Mouse (Mus musculus): ENCODE data around the gene Maml1.

Gene Maml1

DNA sequence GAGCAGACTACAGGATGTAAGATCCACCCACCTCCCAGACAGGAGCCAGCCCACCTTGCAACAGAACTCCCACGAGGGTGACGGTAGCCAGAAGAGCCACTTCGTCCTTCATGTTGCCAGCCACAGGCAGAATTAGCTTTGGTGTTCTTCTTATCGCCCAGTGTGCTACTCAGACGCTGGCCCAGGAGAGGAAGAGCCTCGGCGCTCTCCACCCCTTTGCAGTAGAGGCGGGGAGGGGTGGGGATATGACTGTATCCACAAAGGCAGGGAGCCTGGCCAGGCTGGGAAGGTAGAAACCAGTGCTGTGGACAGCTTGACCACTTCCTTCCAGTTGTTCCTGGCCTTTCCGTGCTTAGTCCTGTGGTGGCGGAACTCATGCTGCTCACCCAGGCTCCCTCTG is 53.8 kb downstream of the Maml1 start, which contains the start of gene Ltc4s:
TSS of gene Ltc4s (minus strand) at position 293 of the 400 bp plus-strand sequence.
- DNase-seq: no peak

DNA sequence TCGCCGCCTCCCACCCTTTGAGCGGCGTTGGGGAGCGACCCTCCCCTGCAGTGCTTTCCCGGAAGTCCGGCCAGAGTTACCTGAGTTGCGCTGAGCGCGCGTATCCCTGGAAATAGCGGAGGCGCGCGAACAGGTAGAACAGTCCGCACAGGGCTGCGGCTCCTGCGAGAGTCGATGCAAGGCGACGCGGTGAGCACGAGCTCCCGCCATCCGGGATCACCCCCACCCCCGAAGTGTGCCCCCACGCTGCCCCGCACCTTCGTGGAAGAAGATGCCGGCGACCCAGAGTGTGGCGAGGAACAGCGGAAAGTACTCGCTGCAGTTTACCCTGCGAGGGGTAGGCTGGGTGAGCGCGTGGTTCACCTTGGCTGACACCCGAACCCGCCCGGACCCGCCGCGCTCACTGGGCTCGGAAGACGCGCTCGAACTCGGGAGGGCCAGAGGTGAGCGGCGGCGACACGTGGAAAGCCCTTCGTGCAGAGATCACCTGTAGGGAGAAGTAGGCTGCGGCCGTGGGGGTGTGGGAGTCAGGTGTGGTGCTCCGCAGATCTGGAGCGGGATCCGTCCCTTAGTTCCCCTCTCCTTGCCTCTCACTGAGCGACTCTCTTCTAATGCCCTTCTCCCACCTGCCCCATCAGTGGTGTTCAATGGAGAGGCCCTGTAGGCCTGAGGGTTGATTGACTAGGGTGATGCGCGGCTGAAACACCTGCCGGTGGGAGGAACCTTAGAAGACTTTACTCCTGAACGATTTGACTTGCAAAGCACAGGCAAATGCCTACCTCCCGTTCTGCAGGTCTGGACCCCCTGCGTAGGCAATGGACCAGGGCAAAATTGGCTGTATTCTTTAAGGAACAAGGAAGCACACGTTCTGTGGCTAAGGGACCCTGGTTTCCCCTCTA is 54.9 kb downstream of the Maml1 start:
- peak in 1 of 2 experiments; percentile 19 for DNase-seq

DNA sequence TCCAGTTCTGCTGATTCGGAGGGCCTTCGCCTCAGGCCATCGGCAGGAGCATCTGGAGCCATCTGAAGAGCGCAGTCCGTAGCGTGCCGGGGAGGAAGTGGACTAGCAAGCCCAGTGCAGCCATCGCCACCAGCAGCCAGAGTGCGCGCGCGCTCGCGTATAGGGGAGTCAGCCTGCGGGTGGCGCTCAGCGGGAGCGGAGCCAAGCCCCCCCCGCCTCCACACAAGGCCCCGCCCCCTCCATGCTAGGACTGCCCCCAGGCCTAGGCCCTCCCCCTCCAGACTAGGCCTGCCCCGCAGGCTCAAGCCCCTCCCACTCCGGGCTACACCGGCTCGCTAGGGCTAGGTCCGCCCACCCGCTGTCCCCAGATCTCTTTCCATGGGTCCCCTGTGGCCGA is 55.6 kb downstream of the Maml1 start:
- peak; percentile 82 for DNase-seq

DNA sequence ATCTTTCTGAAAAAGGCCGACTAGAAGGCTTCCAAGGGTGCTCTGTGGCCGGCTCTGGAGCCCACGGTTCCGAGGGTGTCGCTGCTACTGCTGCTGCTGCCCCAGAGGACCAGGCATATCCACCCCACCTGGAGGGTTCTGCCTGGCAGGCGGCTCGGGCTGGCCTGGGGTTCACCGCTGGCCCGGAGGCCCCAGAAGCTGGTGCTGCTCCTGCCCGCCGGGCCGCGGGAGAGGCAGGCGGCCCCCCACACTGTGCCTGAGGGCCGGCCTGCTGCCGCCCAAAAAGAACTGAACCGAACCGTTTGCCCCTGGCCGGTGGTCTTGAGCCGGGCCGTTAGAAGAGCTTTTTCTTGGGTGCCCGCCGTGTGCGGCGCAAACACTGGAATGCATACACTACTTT is 57.5 kb downstream of the Maml1 start:
- DNase-seq: no peak

DNA sequence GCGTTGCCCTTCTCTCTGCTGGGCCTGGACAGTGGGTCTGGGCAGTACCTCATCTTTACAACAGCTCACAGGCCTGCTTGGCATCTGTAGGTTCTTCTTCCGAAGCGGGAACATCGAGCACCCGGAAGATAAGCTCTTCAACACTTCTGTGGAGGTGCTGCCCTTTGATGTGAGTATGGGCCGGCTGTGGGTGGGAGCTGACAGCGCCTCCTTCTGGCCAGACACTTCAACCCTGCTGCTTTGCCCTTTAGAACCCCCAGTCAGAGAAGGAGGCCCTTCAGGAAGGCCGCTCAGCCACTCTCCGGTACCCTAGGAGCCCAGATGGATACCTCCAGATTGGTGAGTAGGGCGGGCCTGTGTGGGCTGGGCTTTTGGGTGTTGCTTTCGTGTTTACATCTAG is 58.1 kb downstream of the Maml1 start:
- no peak for DNase-seq

DNA sequence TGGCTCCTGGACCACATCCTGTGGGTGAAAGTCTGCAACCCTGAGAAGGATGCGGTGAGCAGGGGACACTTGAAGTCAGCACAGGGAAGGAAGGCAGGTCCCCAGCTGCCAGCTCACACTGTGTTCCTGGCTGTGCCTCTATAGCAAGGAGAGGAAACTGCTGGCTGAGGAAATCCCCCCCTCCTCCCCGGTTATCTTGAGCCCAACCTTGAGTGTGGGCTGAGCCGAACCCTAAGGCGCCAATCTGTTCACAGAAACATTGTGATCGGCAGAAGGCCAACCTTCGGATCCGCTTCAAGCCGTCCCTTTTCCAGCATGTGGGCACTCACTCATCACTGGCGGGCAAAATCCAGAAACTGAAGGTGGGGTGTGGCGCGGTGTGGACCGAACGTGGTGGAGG is 59.1 kb downstream of the Maml1 start:
- DNase-seq: no peak

DNA sequence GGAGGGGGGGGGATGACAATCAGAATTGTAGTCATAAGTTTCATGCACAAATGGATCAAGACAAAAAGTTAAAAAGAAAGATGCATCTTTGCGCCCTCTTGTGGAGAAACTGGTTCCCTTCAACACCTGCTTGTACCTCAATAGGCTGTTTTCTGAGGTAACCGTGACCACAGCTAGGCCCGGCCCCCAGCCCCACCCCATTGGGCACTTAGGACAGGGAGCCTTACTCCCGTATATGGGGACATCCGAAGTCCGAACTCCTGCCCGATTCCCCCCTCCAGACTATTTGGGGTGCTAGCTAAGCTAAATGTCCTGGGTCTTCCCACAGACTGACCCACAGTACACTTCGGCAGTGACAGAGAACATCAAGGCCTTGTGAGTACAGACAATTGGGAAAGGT is 60.7 kb downstream of the Maml1 start:
- no peak for DNase-seq

DNA sequence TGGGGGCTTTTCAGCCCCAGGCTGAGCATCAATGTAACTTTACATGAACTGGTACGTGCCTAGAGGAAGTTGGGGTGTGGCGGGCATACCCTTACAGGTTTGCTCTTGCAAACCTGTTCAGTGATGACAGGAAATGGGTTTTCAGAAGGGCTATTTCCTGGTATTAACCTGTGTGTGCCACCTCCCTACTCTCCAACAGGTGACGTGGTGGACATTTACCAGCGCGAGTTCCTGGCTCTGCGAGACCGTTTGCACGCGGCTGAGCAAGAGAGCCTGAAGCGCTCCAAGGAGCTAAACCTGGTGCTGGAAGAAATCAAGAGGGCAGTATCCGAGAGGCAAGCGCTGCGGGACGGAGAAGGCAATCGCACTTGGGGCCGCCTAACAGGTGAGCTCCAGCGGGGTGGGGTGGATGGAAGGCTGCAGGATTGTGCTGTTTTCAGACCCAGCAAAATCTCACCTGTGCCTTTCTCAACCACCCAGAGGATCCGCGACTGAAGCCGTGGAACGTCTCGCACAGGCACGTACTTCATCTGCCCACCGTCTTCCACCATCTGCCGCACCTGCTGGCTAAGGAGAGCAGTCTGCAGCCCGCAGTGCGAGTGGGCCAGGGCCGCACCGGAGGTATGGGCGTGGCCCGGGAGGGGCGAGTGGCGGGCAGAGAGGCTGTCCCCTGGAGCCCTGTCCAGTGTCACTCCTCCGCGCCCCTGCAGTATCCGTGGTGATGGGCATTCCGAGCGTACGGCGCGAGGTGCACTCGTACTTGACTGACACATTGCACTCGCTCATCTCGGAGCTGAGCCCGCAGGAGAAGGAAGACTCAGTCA is 61.4 kb downstream of the Maml1 start:
- no peak for DNase-seq

DNA sequence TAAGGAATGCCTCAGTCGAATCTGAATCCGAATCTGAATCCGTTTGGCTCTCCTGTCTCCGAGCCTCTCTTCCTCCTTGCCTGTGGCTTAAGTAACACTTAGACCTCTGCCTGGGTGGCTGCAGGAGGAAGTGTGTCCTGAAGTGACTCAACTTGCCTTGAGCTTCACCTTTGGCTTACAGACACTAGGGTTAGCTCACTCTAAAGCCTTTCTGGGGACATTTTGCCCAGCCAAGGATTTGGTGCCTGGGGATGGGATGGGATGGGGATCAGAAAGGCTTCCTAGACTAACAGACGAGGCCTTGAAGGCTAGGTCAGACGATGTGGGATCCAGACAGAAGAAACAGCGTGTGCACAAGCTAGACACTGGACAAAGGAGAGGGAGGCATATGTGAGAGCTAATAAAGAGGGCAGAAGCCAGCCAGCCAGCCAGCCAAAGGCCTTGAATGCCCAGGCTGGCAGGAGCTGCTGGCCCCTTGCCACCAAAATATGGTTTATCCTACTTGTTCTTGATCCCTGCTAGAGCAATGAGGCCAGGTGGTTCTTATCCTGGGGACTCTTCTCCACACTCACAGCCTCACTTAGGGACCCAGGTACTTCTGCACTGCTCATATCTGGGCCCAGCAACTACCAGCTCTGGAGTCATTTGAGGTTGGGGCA is 62.7 kb downstream of the Maml1 start:
- DNase-seq: no peak

DNA sequence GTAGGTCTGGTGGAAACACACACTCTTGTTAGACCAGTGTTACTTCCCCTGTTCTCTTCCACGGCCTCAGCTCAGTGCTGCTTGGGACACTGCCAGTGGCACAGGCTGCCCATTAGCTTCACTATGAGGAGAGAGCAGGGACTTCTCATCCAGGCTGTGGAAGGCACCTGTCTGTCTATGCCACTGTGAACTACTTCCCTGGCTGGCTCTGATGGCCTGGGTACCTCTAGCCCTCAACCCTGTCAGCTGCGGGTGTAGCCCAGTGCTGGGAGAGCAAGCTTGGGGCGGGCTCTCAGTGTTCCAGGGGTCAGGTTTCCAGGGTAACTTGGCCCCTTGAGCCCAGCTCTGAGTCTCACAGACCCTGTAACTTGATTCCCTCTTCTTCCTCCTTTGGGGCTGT is 63.3 kb downstream of the Maml1 start:
- DNase-seq: no peak

DNA sequence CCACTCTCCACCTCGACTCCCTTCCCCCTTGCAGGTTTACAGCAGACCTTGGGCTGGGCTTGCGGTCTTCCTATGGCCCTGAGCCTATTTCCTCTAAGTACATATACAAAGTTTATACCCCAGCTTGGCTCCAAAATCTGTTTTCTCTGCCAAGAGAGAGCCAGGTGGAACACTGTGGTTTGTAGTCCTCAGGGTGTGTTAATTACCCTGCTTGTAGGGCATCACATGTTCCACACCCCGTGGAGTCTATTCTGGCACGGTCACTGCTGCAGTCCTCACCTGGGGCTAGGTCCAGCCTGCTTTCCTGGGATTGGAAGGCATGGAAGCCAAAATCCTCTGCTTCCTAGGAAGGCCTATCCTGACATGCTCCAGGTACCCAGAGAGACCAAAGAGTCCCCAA is 64.4 kb downstream of the Maml1 start:
- no peak for DNase-seq

DNA sequence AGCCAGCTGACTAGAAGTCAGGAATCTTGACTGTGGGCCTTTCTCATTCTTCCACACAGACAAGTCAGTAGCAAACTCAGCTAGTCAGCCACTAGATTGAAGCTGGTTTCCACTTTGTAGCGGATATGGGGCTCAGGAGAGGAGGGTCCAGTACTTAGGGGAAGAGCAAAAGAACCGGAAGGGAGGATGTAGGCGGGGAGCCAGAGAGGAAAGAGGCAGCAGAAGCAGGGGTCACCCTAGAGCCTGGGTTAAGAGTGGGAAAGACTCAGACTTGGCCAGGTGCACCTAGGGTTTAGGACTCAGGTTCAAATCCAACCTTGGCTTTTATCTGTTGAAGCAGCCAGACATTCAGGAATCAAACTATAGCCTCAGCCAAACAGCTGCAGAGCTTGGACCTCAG is 64.9 kb downstream of the Maml1 start:
- DNase-seq: no peak

DNA sequence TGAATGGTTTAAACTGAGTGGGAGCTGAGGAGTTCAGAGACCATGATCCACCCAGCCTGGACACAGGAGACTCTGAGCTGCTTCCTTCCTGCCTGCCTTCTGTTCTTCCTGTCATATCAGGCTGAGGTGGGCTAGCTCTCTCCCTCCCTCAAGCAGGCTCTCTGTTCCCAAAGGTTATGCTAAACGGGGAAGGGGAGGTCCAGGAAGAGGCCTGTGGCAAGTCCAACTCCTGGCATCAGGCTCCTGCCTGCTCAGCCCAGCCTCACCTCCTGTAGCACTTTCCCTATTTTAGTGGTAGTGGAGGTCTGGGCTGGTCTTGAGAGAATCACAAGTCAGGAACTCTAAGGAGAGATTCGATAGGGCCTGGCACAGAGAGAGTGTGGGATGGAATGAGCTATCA is 65.7 kb downstream of the Maml1 start:
- no peak for DNase-seq

DNA sequence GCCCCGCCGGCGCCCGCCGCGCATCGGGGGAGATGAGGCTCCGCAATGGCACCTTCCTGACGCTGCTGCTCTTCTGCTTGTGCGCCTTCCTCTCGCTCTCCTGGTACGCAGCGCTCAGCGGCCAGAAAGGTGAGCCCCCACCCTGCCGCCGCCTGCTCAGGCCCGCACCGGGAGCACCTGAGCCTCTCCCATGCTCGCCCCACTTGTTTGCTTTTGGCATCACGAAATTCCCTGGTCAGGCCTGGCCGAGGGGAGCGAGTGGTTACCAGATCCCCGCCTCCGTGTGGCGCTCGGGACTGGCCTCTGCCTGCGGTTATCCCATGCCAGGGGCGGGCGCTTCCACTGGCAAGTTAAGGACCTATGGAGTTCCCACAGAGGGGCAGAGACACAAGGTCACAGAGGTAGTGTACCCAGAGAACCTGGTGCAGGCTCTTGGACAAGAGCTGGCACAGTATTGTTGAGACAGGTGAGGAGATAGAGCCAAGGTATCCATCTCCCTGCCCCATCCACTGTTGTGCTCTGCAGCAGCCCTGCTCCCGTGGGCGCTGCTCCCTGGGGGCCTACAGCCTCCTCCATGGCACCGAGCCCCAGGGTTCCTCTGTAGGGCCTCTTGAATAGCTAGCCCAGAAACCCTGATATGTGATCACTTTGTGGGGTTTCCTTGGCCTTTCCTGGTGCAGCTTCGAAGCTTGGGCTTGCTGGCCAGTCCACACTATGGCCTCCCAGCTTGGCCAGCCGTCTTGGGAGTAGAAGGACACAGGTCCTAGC is 66.3 kb downstream of the Maml1 start:
- no peak for DNase-seq

DNA sequence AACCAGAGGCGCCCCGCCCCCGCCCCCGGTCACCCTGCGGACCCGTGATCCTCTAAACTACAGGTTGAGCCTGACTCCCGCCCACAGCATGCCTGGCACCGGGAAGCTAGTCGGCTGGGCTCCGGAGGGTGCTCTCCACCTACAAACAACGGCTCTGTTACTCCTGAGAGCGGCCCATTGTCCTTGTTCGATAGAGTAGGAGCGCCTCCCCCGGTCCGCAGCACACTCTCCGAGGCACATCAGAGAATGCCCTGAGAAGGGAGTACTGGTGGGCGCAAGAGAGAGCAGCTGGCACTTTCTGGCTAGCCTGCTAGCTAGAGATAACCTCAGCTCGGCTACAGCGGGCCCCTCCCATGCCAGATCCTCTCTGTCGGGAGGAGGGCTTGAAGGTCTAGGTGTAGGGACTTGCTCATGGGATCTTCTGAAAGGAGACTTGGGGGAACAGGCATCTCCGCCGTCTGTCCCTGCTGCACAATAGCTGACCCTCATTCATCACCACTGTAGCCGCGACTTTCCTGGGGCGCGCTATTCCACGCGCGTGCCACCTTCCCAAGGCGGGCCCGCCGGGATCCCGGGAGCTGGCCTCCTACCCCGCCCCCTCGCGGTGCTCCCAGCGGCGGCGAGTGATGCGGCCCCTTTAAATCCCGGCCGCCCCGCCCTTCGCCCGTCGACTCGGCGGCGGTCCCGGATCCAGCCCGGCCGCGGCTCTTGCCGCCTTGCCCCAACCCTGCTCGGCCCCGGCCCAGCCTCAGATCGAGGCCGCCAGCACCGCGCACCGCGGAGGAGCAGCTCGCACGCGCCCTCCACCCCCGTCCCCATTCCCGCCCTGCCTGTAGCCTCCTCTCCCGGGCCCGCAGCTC is 67.2 kb downstream of the Maml1 start:
- DNase-seq: peak; percentile 48 to 57

DNA sequence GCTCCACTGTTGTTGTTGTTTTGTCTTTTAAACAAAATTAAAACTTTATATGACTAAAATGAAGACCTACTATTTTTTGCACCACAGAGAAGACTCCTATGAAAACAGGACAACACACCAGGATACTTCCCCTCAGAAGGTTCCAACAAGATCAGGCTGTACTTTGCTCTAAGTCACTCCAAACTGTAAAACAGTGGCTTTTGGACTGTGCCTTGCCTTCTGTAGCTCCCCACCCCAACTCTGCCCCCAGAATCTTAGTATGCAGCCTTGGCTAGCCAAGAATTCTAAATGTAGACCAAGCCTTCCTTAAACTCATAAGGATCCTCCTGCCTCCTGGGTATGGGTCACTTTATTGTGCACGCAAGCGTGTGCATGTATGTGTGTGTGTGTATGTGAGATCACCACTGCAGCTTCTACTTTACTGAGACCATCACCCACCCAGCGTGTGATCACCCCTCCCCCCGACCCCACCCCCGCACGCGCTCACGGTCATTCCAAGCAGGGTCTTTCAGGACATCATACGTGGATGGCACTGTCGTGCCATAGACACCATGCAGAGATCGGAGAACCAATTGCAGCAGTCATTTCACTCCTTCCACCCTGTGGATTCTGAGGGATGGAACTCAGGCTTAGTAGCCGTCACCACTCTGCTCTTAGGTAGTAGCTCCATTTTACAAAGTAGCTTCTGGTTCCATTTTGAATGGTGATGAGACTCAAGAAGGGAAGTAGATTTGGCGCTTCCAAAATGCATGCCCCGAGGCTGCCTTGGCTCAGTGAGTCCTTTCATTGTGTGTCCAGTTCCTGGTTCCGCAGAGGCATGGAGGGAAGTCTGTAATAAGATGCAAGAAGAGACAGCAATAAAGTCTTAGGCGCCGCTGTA is 68.1 kb downstream of the Maml1 start:
- DNase-seq: no peak

DNA sequence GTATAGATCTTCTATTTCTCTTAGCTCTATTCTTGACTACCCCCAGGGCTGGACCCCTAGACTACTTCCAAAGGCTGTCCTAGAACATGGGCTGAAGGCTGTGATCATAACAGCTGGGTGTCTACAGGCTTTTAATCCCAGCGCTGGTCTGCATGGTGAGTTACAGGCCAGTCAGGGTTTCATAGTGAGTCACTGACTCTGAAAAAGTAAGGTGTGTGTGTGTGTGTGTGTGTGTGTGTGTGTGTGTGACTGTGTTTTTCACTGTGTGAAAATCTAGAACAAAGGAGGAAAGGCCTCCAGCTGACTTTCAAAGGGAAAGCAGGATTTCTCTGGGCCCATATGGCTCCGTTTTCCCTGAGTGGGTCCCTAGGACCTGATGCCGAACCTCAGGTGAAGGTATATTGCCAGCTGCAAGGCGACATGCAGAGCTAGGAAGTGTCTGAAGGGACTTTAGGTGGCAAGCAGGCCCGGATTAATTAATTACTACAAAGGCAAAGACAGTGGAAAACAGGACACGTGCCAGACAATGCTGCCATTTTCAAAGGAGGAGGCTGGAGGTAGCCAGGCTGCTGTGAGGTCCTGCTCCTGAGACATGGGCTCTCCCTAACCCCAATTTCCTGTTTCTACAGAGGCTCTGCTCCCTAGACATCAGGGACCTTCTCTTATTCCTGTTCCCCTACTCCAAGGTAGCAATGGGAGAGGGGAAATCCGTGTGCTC is 69.4 kb downstream of the Maml1 start:
- no peak for DNase-seq

DNA sequence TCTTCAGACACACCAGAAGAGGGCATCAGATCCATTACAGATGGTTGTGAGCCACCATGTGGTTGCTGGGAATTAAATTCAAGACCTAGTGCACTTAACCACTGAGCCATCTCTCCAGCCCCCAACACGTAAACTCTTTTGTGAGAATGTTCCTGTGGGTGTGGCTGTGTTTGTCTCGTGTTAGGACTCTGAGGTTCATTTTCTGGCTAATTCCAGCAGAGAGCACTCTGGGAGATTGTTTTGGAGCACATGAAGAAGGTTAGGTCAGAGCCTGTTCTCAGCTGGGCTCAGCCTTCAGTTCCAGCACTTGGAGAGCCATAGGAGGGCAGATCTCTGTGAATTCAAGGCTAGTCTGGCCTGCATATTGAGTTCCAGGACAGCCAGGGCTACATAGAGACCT is 72.3 kb downstream of the Maml1 start:
- no peak for DNase-seq

DNA sequence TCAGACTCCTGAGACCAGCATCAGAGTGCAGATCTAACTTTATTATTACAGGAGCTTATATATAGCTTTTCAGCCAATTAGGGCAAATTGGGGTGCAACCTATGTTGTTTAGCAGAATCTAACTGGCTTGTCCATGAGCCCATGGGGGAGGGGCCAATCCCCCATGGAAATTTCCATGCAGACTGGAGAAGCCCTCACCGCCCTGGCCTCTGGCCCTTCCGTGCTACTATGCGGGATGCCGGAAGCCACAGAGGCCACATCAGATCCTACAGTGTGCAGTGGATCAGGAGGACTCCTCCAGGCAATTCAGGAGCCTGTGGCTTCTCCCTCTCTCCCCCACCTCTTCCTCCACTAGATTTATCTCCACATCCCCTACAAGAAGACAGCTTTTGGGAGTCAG is 74.3 kb downstream of the Maml1 start:
- no peak for DNase-seq
